Comparison of ENCODE assay signal across 10 mouse cellular contexts in genomic region chr6:135322749-135323148, GRCm38 (mm10). TPM values are rescaled to one million over a fixed set of nuclear protein-coding genes. Genes with fewer than 3 reads are reported as not detected.
DNase-seq lines count a peak whose midpoint lies in the region; ATAC-seq and TF ChIP-seq lines count a peak whose summit lies in the region.
"Had no signal": no experiment of that assay in that cellular context is flagged by ENCODE, and none has a peak within 500 bp of the region (broad histone marks: within the 10 kb centered on the region; RNA-seq: fewer than 3 reads in every experiment).

No protein-coding gene starts in this region.

- no peak for TF ChIP-seq RAD21 in CH12.LX (IDR thresholded peaks at IDR 0.05; ENCODE audit: low read depth, low read length)

- peak; percentile 66 for ATAC-seq in intestine, embryonic 16.5 days

- in situ Hi-C loops in CH12.LX (cut with MboI; ENCODE audit: low pct_ligation_motif_present, low pct_unique_long_range_greater_than_20kb, low sequenced_read_pairs): no loop called here

- TF ChIP-seq POLR2A in CH12.LX (IDR thresholded peaks at IDR 0.05; ENCODE audit: low read depth, low read length): no peak

- peak overlapping the region; percentile 26; the same call in 1 of the 2 replicates for H3K4me2 ChIP-seq in CH12.LX (ENCODE audit: insufficient read depth, low read depth, poor library complexity, severe bottlenecking)
- peak overlapping the region; percentile 43 for H3K4me2 ChIP-seq in intestine, embryonic 16.5 days (ENCODE audit: low read depth, low read length)

- no peaks in the 10 kb centered on the region for H3K79me2 ChIP-seq in CH12.LX (replicated peaks; ENCODE audit: control insufficient read depth, extremely low read depth, insufficient read depth, poor library complexity, severe bottlenecking)

- dilution Hi-C loops in CH12.LX (cut with MboI; ENCODE audit: extremely low pct_ligation_motif_present, extremely low pct_unique_long_range_greater_than_20kb, low sequenced_read_pairs): no loop called here

- no peaks in the 10 kb centered on the region for H3K27me3 ChIP-seq in CH12.LX (replicated peaks)
- no peaks in the 10 kb centered on the region for H3K27me3 ChIP-seq in intestine, embryonic 16.5 days (replicated peaks; ENCODE audit: control insufficient read depth, insufficient read depth, low read length)

- DNase-seq in gastrocnemius, postnatal 25 days: peak; percentile 30
- DNase-seq in gastrocnemius, adult 8-10 months (ENCODE audit: low spot score in 2 of 2): no peak
- peak; percentile 11 for DNase-seq in CH12.LX (ENCODE audit: extremely low read depth)
- peak; percentile 39 for DNase-seq in lung, postnatal 14 days
- DNase-seq in ovary, postnatal 10 days (ENCODE audit: low spot score): no peak
- DNase-seq in adrenal gland, postnatal 25 days: no peak
- DNase-seq in cerebellum, adult 8-10 months: no peak

- no peak for TF ChIP-seq EP300 in CH12.LX (IDR thresholded peaks at IDR 0.05; ENCODE audit: low read length)

- H3K4me3 ChIP-seq in CH12.LX (replicated peaks in 1 of 3; ENCODE audit: low read depth in 2 of 3, low read length in 2 of 3, poor library complexity in 1 of 3): peak overlapping the region in 1 of 3 experiments; percentile 42
- H3K4me3 ChIP-seq in intestine, embryonic 16.5 days (ENCODE audit: low read length): no peak overlapping the region

- H3K9ac ChIP-seq in CH12.LX (ENCODE audit: insufficient read depth, low read depth): no peak overlapping the region
- H3K9ac ChIP-seq in intestine, embryonic 16.5 days (ENCODE audit: low read depth, low read length): peak overlapping the region; percentile 42; the same call in 1 of the 2 replicates

- no peaks in the 10 kb centered on the region for H3K9me3 ChIP-seq in CH12.LX (replicated peaks; ENCODE audit: low read length)
- no peaks in the 10 kb centered on the region for H3K9me3 ChIP-seq in intestine, embryonic 16.5 days (ENCODE audit: control insufficient read depth, low read length)

- TF ChIP-seq CTCF in CH12.LX (conservative IDR thresholded peaks at IDR 0.05 in 1 of 2, IDR thresholded peaks at IDR 0.05 in 1 of 2; ENCODE audit: low read depth in 2 of 2, low read length in 2 of 2): no peak

- WGBS in intestine, embryonic 16.5 days: 47% methylated on average over 7 of the region's 7 CpGs

- peaks cover 0 to 32% of the 10 kb centered on the region in 2 experiments; a peak in 2 of 4 replicates for H3K4me1 ChIP-seq in CH12.LX (ENCODE audit: control insufficient read depth in 1 of 2, insufficient read depth in 2 of 2)
- H3K4me1 ChIP-seq in intestine, embryonic 16.5 days (ENCODE audit: control insufficient read depth, insufficient read depth, low read length): peaks cover 33% of the 10 kb centered on the region

- H3K36me3 ChIP-seq in CH12.LX (replicated peaks in 1 of 2; ENCODE audit: control insufficient read depth in 1 of 2, insufficient read depth in 1 of 2, low read length in 1 of 2): no peaks in the 10 kb centered on the region
- H3K36me3 ChIP-seq in intestine, embryonic 16.5 days (ENCODE audit: control insufficient read depth, insufficient read depth, low read length): no peaks in the 10 kb centered on the region

- H3K27ac ChIP-seq in CH12.LX (ENCODE audit: insufficient read depth, low read depth): no peak overlapping the region
- peak overlapping the region; percentile 89 for H3K27ac ChIP-seq in intestine, embryonic 16.5 days (ENCODE audit: low read length)

TF ChIP-seq in CH12.LX, 34 proteins besides CTCF, POLR2A, EP300 and RAD21:
- TF ChIP-seq MXI1 (IDR thresholded peaks at IDR 0.05; ENCODE audit: low read depth, low read length) (no peak), PAX5 (IDR thresholded peaks at IDR 0.05; ENCODE audit: low read length) (no peak), TCF12 (IDR thresholded peaks at IDR 0.05; ENCODE audit: low read depth, low read length) (no peak), MAX (IDR thresholded peaks at IDR 0.05; ENCODE audit: low read length) (no peak), JUN (IDR thresholded peaks at IDR 0.05; ENCODE audit: insufficient read depth, low read depth, low read length) (no peak), CHD1 (IDR thresholded peaks at IDR 0.05; ENCODE audit: low read depth, low read length) (no peak), MAZ (IDR thresholded peaks at IDR 0.05; ENCODE audit: low read depth, low read length) (no peak)

RNA-seq across cellular contexts. Expression of gene Pbp2, which starts 12.5 kb away (rescaled TPM):
- total RNA-seq in gastrocnemius, postnatal 25 days (2021): not detected
- total RNA-seq in gastrocnemius, adult 8-10 months (2022): not detected
- not detected in 2 replicates for total RNA-seq in CH12.LX (2012; rRNA removed)
- not detected in 2 replicates for total RNA-seq in CH12.LX (2014; rRNA removed)
- polyA plus RNA-seq in CH12.LX (2012; ENCODE audit: insufficient read length, low read depth): not detected in 2 replicates
- polyA plus RNA-seq in intestine, embryonic 16.5 days (2015; fragmentation: Nextera tagmentation; extraction: Ambion mirVana): 0.10 and 0.11 TPM in 2 replicates
- total RNA-seq in adrenal gland, postnatal 25 days (2021): not detected in 2 replicates
- total RNA-seq: megakaryocyte progenitor cell, adult 5-6 weeks had no signal
- polyA plus RNA-seq: spleen, adult 2 months had no signal

RNA-seq across cellular contexts. Expression of gene Emp1, which starts 39.6 kb away (rescaled TPM):
- 10 to 100 TPM; 47.3 to 59.7 TPM for total RNA-seq in gastrocnemius, postnatal 25 days (2021)
- total RNA-seq in gastrocnemius, adult 8-10 months (2022): 10 to 100 TPM; 12.3 to 26.2 (median 18.0) TPM
- total RNA-seq in CH12.LX (2012; rRNA removed) (1.9 and 2.5 TPM in 2 replicates), CH12.LX (2014; rRNA removed) (11.3 and 14.6 TPM in 2 replicates)
- polyA plus RNA-seq in CH12.LX (2012; ENCODE audit: insufficient read length, low read depth): 6.4 and 7.0 TPM in 2 replicates
- 46.2 and 59.7 TPM in 2 replicates for polyA plus RNA-seq in intestine, embryonic 16.5 days (2015; fragmentation: Nextera tagmentation; extraction: Ambion mirVana)
- total RNA-seq in adrenal gland, postnatal 25 days (2021): 29.8 and 31.3 TPM in 2 replicates

Comparison
In these comparisons a context has a peak if more than half of its experiments do, and no peak if none do; other contexts are left out.
1. DNase-seq: peak in gastrocnemius, postnatal 25 days (single experiment), CH12.LX (single experiment) and lung, postnatal 14 days (single experiment); none in gastrocnemius, adult 8-10 months (0 of 2), ovary, postnatal 10 days (single experiment), adrenal gland, postnatal 25 days (single experiment) and cerebellum, adult 8-10 months (single experiment).